Mouse (Mus musculus) intestine, postnatal 0 days (tissue): Measurements from ENCODE around the gene Taf3. TPM values are rescaled to one million over a fixed set of nuclear protein-coding genes. Genes with fewer than 3 reads are reported as not detected.

Experiments
- ATAC-seq: fragments of 200-750 bp; cut with Nextera tagmentation; 2 replicates; pipeline ENCODE4 v1.8.0; 2017; ENCODE audit warnings: mild to moderate bottlenecking, moderate TSS enrichment, moderate library complexity
- H3K27ac ChIP-seq: fragments of 300-500 bp; sonication (generic); 2 replicates; pipeline ENCODE4 v1.5.1; 2014; ENCODE audit warnings: mild to moderate bottlenecking, low read depth, low read length, moderate library complexity
- H3K27me3 ChIP-seq: fragments of 300-500 bp; sonication (generic); replicated peaks from 2 replicates; pipeline ENCODE4 v1.6.1; 2014; ENCODE audit warnings: low read length, mixed read lengths; ENCODE audit not compliant: control insufficient read depth, insufficient read depth
- H3K36me3 ChIP-seq: fragments of 300-500 bp; sonication (generic); 2 replicates; pipeline ENCODE4 v1.6.1; 2014; ENCODE audit warnings: mild to moderate bottlenecking, moderate library complexity; ENCODE audit not compliant: control insufficient read depth, insufficient read depth
- H3K4me1 ChIP-seq: fragments of 300-500 bp; sonication (generic); replicated peaks from 2 replicates; pipeline ENCODE4 v1.6.1; 2014; ENCODE audit warnings: antibody characterized with exemption, low read length, mixed read lengths; ENCODE audit not compliant: control insufficient read depth, insufficient read depth
- H3K4me2 ChIP-seq: fragments of 300-500 bp; sonication (generic); replicated peaks from 2 replicates; pipeline ENCODE4 v1.6.1; 2014; ENCODE audit warnings: low read depth, mild to moderate bottlenecking, moderate library complexity
- H3K4me3 ChIP-seq: fragments of 300-500 bp; sonication (generic); 2 replicates; pipeline ENCODE4 v1.5.1; 2014; ENCODE audit warnings: low read depth, low read length
- H3K9ac ChIP-seq: fragments of 300-500 bp; sonication (generic); 2 replicates; pipeline ENCODE4 v1.6.1; 2014; ENCODE audit warnings: mild to moderate bottlenecking, low read depth, low read length
- H3K9me3 ChIP-seq: fragments of 300-500 bp; sonication (generic); 2 replicates; pipeline ENCODE4 v1.6.1; 2016; ENCODE audit warnings: mixed run types; ENCODE audit not compliant: control insufficient read depth
- CTCF ChIP-seq: sonication (generic); IDR thresholded peaks from 2 replicates; pipeline ENCODE4 v1.5.1; 2016; ENCODE audit warnings: low read depth, mild to moderate bottlenecking, control low read depth, antibody characterized with exemption, moderate library complexity
- WGBS: fragments of 180-500 bp; shearing (Covaris S2); extraction: QIAGEN DNeasy Blood & Tissue Kit; methylation state at CpG from one replicate; pipeline ENCODE4 v1.1.7; 2014; 5-methylcytosine and 5-hydroxymethylcytosine counted together
- polyA plus RNA-seq: library from polyadenylated mRNA; unstranded; fragments of >200 nt; fragmentation: Nextera tagmentation; extraction: Ambion mirVana; gene quantifications from 2 replicates; pipeline ENCODE4 v1.2.1, GENCODE M21; 2015

The Taf3 gene
- polyA plus RNA-seq, 1 experiment from 2014 or later = 5.1 TPM

- Histone ChIP-seq H3K4me1 (no peaks in the 10 kb centered on the region), H3K36me3 (peaks cover 25% of the 10 kb centered on the region), H3K4me2 (no peak overlapping the region), H3K27ac (no peak overlapping the region), H3K27me3 (no peaks in the 10 kb centered on the region), H3K9me3 (no peaks in the 10 kb centered on the region), H3K4me3 (no peak overlapping the region), H3K9ac (no peak overlapping the region)
- ATAC-seq = no peak
- TF ChIP-seq CTCF = no peak
- 100% methylated on average over 1 of the region's 1 CpGs for WGBS
These were observed 3.6 kb upstream of the Taf3 start for GRCm38 (mm10) chr2:10051996-10052395.

DNA sequence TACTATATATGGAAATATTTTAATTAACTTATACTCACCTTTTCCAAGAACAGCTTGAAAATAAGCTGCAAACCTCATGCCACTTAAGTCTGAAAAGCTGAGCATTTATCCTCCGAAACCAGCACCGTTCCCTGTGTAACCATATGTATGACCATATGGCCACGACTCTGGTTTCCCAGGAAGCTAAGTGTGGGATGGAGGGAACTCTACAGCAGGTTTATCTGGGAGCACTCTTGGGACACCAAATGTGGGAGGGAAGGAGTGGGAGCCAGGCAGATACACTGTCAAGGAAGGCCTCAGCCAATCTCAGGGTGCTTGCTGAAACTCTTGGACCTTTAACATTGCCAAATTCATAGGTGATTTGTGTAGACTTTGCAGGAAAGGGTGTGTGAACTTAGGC, 2.5 kb upstream of the Taf3 start:
- no peaks in the 10 kb centered on the region for H3K4me1 ChIP-seq
- no peaks in the 10 kb centered on the region for H3K9me3 ChIP-seq
- H3K27ac ChIP-seq = no peak overlapping the region
- H3K9ac ChIP-seq = no peak overlapping the region
- no peak for ATAC-seq
- WGBS = 88% methylated on average over 3 of the region's 3 CpGs
- H3K27me3 ChIP-seq = no peaks in the 10 kb centered on the region
- H3K4me2 ChIP-seq = no peak overlapping the region
- no peak overlapping the region for H3K4me3 ChIP-seq
- peaks cover 17% of the 10 kb centered on the region for H3K36me3 ChIP-seq
- TF ChIP-seq CTCF = no peak

GRCm38 (mm10) chr2:10049456-10049855, 1.1 kb upstream of the Taf3 start:
- Histone ChIP-seq H3K4me3 (peak overlapping the region; percentile 96), H3K4me2 (peak overlapping the region; percentile 94), H3K9ac (no peak overlapping the region), H3K36me3 (peaks cover 3% of the 10 kb centered on the region; the same call in 1 of the 2 replicates), H3K27me3 (no peaks in the 10 kb centered on the region), H3K9me3 (no peaks in the 10 kb centered on the region), H3K4me1 (no peaks in the 10 kb centered on the region), H3K27ac (no peak overlapping the region)
- ATAC-seq = no peak
- no peak for TF ChIP-seq CTCF
- WGBS = 15% methylated on average over 10 of the region's 10 CpGs

GRCm38 (mm10) chr2:10047758-10048436, 499 bp downstream of the Taf3 start:
- TF ChIP-seq CTCF = peak; percentile 54
- no peaks in the 10 kb centered on the region for H3K27me3 ChIP-seq
- ATAC-seq = peak; percentile 40
- no peaks in the 10 kb centered on the region for H3K36me3 ChIP-seq
- WGBS = under 1% methylated on average over 47 of the region's 47 CpGs
- H3K27ac ChIP-seq = no peak overlapping the region
- no peaks in the 10 kb centered on the region for H3K9me3 ChIP-seq
- H3K4me1 ChIP-seq = no peaks in the 10 kb centered on the region
- peak overlapping the region; percentile 94 for H3K4me2 ChIP-seq
- H3K4me3 ChIP-seq = peak overlapping the region; percentile 96
- H3K9ac ChIP-seq = peak overlapping the region; percentile 82

DNA sequence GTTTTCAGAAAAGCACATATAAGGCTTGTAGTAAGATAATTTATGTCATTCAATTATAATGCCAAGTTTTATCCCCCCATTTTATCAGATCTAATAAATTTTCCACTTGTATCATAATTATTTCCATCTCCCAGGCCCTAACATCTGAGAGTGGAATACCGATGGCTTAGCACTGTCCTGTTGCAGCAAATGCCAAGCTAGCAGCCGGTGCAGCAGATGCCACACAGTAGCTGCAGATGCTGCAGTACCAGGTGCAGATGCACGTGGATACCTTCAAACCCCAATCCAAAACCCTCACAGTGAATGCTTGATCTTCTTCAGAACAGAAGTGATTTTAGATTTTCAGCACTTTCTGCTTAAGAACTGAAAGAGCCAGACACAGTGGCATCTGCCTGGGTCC, 13.4 kb downstream of the Taf3 start:
- H3K27ac ChIP-seq = no peak overlapping the region
- 90% methylated on average over 3 of the region's 3 CpGs for WGBS
- no peak overlapping the region for H3K4me2 ChIP-seq
- no peaks in the 10 kb centered on the region for H3K9me3 ChIP-seq
- H3K4me3 ChIP-seq = no peak overlapping the region
- H3K9ac ChIP-seq = no peak overlapping the region
- no peaks in the 10 kb centered on the region for H3K27me3 ChIP-seq
- no peak for ATAC-seq
- TF ChIP-seq CTCF = no peak
- 0 out of 2 replicates have a peak, but pooled peaks cover 3% of the 10 kb centered on the region for H3K4me1 ChIP-seq
- H3K36me3 ChIP-seq = peaks cover 9% of the 10 kb centered on the region; the same call in 1 of the 2 replicates

GRCm38 (mm10) chr2:10033684-10034083, 14.7 kb downstream of the Taf3 start:
- Histone ChIP-seq H3K9me3 (no peaks in the 10 kb centered on the region), H3K9ac (no peak overlapping the region), H3K36me3 (no peaks in the 10 kb centered on the region), H3K4me2 (no peak overlapping the region), H3K27me3 (no peaks in the 10 kb centered on the region), H3K4me1 (0 out of 2 replicates have a peak, but pooled peaks cover 3% of the 10 kb centered on the region), H3K4me3 (no peak overlapping the region), H3K27ac (no peak overlapping the region)
- ATAC-seq = no peak
- 65% methylated on average over 4 of the region's 4 CpGs for WGBS
- TF ChIP-seq CTCF = peak; percentile 52

DNA sequence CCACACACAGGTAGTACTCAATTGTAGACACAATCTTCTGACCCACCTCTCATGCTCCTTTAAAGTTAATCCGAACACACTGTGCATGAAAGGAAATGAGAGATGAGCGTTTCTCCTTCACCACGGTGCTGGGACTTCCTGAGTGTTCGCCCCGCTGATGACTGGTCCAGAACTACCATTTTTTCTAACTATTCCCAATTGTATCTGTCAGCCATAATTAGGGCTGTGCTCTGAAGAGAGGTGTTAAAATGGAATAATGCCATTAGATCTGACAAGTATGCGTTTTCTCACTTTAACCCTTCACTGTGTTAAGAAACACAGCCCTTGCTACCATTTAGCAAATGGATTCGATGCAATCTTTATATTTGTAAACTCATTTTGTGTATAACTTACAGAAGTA, 18.6 kb downstream of the Taf3 start:
- H3K27me3 ChIP-seq = no peaks in the 10 kb centered on the region
- no peak overlapping the region for H3K9ac ChIP-seq
- H3K4me3 ChIP-seq = no peak overlapping the region
- no peak overlapping the region for H3K4me2 ChIP-seq
- H3K36me3 ChIP-seq = no peaks in the 10 kb centered on the region
- ATAC-seq = no peak
- WGBS = 85% methylated on average over 7 of the region's 7 CpGs
- H3K4me1 ChIP-seq = 0 out of 2 replicates have a peak, but pooled peaks cover 3% of the 10 kb centered on the region
- H3K9me3 ChIP-seq = no peaks in the 10 kb centered on the region
- H3K27ac ChIP-seq = no peak overlapping the region
- TF ChIP-seq CTCF = no peak
